Mouse (Mus musculus) heart, postnatal 0 days (tissue): ENCODE data around the gene Flrt1.
"Not testable (repeated sequence)": the region's sequence is repeated elsewhere in the genome, so short reads cannot be mapped to it uniquely, and the experiment has no call there.

Experiments
- CTCF ChIP-seq: IDR thresholded peaks from 2 replicates; pipeline ENCODE4 v1.5.1; 2016; ENCODE audit warnings: antibody characterized with exemption, control low read depth, low read depth
- EP300 ChIP-seq: IDR thresholded peaks from 2 replicates; pipeline ENCODE4 v1.6.1; 2016; ENCODE audit warnings: antibody characterized with exemption, low read depth

DNA sequence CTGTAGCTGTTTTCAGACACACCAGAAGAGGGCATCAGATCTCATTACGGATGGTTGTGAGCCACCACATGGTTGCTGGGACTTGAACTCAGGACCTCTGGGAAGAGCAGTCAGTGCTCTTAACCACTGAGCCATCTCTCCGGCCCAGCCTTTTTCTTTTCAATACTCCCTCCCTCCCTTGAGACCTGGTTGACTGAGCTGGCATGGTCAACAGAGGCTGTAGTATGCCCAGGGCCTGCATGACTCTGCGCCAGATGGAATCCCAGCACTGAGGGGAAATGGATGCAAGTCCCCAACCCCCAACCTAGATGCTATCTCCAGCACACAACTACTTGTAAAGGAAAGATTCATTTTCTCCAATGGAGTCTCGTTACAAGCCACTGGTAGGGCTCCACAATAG is 52.1 kb downstream of the Flrt1 start:
- not testable (repeated sequence) for TF ChIP-seq CTCF, EP300
